Mouse (Mus musculus) myocyte (in vitro differentiated cells): ENCODE data around the gene Ttpal.

ENCODE experiments used
- CEBPB ChIP-seq: IDR thresholded peaks from 2 replicates; pipeline ENCODE4 v1.6.1; 2011; ENCODE audit warnings: mild to moderate bottlenecking, moderate library complexity; ENCODE audit not compliant: poor library complexity, insufficient read depth, severe bottlenecking
- POLR2A ChIP-seq: IDR thresholded peaks from one replicate; pipeline ENCODE4 v1.6.1; 2011; ENCODE audit warnings: low read depth, mild to moderate bottlenecking, control low read depth, moderate library complexity; ENCODE audit not compliant: insufficient read length
- SRF ChIP-seq: IDR thresholded peaks from one replicate; pipeline ENCODE4 v1.6.1; 2011; ENCODE audit warnings: low read depth; ENCODE audit not compliant: control insufficient read depth, insufficient read length

- TF ChIP-seq POLR2A (no peak), SRF (no peak), CEBPB (no peak)
Observed at GRCm38 (mm10) chr2:163631715-163632114, 29.6 kb downstream of the Ttpal start.
